In the genomic region with DNA sequence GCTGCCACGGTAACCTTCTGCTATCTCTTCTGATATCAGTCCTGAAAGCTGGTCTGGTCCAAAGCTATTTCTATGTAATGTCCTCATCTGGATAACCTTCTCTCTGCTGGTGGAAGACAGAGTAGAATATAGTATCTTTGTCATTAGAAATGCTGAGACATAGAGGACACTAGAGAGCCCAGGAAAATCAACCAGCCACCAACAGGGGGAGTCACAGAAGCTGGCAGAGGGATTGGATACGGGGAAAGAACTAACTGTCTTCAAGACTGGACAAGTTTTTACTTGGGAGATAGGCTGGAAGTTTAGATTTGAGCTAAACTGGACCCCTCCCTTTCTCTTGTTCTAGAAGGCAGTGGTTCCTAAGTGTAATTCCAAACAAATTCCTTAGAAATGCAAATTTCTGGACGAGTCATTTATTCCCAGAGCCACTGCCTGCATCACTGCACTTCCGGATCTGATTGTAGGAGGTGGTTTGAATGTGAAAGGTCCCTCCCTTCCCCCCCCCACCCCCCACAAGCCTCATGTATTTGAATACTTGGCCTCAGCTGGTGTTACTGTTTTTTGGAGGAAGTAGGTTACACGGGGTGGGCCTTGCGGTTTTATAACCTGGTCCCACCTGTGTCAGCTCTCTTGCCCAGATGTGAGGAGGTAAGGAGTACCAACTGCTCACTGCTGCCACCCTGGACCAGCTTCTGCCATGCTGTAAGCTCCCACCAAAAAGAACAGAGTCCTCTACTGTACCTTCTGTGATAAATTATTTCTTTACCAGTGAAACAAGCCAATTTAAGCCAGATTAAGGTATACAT, we compare ENCODE assay signal across 11 mouse cellular contexts. TPM values are rescaled to one million over a fixed set of nuclear protein-coding genes. Genes with fewer than 3 reads are reported as not detected.
DNase-seq lines count a peak whose midpoint lies in the region; ATAC-seq and TF ChIP-seq lines count a peak whose summit lies in the region.
"Had no signal": no experiment of that assay in that cellular context is flagged by ENCODE, and none has a peak within 500 bp of the region (broad histone marks: within the 10 kb centered on the region; RNA-seq: fewer than 3 reads in every experiment).

No protein-coding gene starts in this region.

- H3K4me2 ChIP-seq in heart, embryonic 11.5 days = no peak overlapping the region
- H3K4me2 ChIP-seq in lung, embryonic 14.5 days = no peak overlapping the region
- H3K4me2 ChIP-seq: embryonic facial prominence, embryonic 15.5 days had no signal

- no peaks in the 10 kb centered on the region for H3K36me3 ChIP-seq in heart, embryonic 11.5 days (ENCODE audit: control insufficient read depth, insufficient read depth, low read length)
- no peaks in the 10 kb centered on the region for H3K36me3 ChIP-seq in lung, embryonic 14.5 days (ENCODE audit: insufficient read depth)
- H3K36me3 ChIP-seq: embryonic facial prominence, embryonic 15.5 days; G1E had no signal

- WGBS in heart, embryonic 11.5 days (ENCODE audit: insufficient replicate concordance) = 49% methylated on average over 6 of the region's 6 CpGs
- WGBS in lung, embryonic 14.5 days = 53% methylated on average over 6 of the region's 6 CpGs

- no peak overlapping the region for H3K9ac ChIP-seq in heart, embryonic 11.5 days (ENCODE audit: low read depth, low read length)
- H3K9ac ChIP-seq in lung, embryonic 14.5 days = no peak overlapping the region
- H3K9ac ChIP-seq: embryonic facial prominence, embryonic 15.5 days had no signal

- 0 out of 2 replicates have a peak, but pooled peaks cover 3% of the 10 kb centered on the region for H3K27me3 ChIP-seq in heart, embryonic 11.5 days (ENCODE audit: control insufficient read depth, insufficient read depth, low read length)
- H3K27me3 ChIP-seq in lung, embryonic 14.5 days (ENCODE audit: insufficient read depth, low read length) = 0 out of 2 replicates have a peak, but pooled peaks cover 8% of the 10 kb centered on the region

- H3K27ac ChIP-seq in heart, embryonic 11.5 days (ENCODE audit: low read depth, low read length) = no peak overlapping the region
- H3K27ac ChIP-seq in lung, embryonic 14.5 days (ENCODE audit: low read depth) = no peak overlapping the region
- H3K27ac ChIP-seq: embryonic facial prominence, embryonic 15.5 days had no signal

- DNase-seq in heart, adult 11 months = peak; percentile 67
- peak; percentile 45 for DNase-seq in lung, embryonic 14.5 days
- no peak for DNase-seq in lung, adult 18-20 months
- peak; percentile 40 for DNase-seq in WW6 (ENCODE audit: low read depth, low spot score)
- peak; percentile 79 for DNase-seq in thymus, postnatal 0 days (ENCODE audit: low spot score)
- DNase-seq in adipocyte (ENCODE audit: low spot score) = no peak
- DNase-seq in Muller cell, postnatal 12 days (ENCODE audit: inconsistent ontology term) = no peak

- 0 out of 2 replicates have a peak, but pooled peaks have one; percentile 20 for TF ChIP-seq CTCF in lung, embryonic 14.5 days (IDR thresholded peaks at IDR 0.05; ENCODE audit: low read depth)

- H3K9me3 ChIP-seq in heart, embryonic 11.5 days (replicated peaks; ENCODE audit: control insufficient read depth, low read length) = no peaks in the 10 kb centered on the region
- H3K9me3 ChIP-seq in lung, embryonic 14.5 days (ENCODE audit: low read depth, low read length) = no peaks in the 10 kb centered on the region
- H3K9me3 ChIP-seq: embryonic facial prominence, embryonic 15.5 days; G1E had no signal

- H3K4me1 ChIP-seq in heart, embryonic 11.5 days (ENCODE audit: control insufficient read depth, insufficient read depth, low read length) = 0 out of 2 replicates have a peak, but pooled peaks cover 2% of the 10 kb centered on the region
- peaks cover 8% of the 10 kb centered on the region for H3K4me1 ChIP-seq in lung, embryonic 14.5 days (ENCODE audit: insufficient read depth)

- H3K4me3 ChIP-seq in heart, embryonic 11.5 days (ENCODE audit: low read depth, low read length) = no peak overlapping the region
- no peak overlapping the region for H3K4me3 ChIP-seq in lung, embryonic 14.5 days (ENCODE audit: low read depth, low read length)
- H3K4me3 ChIP-seq: embryonic facial prominence, embryonic 15.5 days had no signal

- ATAC-seq in heart, embryonic 11.5 days (replicated peaks; ENCODE audit: insufficient number of reproducible peaks, low FRiP score, low TSS enrichment) = no peak
- ATAC-seq in lung, embryonic 14.5 days (ENCODE audit: insufficient read depth) = no peak

RNA-seq across cellular contexts. Expression of a gene that starts 2.9 kb away (rescaled TPM):
- 0.93 and 1.1 TPM in 2 replicates for polyA plus RNA-seq in heart, embryonic 11.5 days (2014; fragmentation: Nextera tagmentation; extraction: Ambion mirVana)
- polyA plus RNA-seq in lung, embryonic 14.5 days (2014; fragmentation: Nextera tagmentation; extraction: Ambion mirVana) = 3.1 and 3.3 TPM in 2 replicates
- 0.22 and 0.28 TPM in 2 replicates for polyA plus RNA-seq in thymus, postnatal 0 days (2015; fragmentation: Nextera tagmentation; extraction: Ambion mirVana)
- polyA plus RNA-seq: G1E had no signal

RNA-seq across cellular contexts. Expression of a gene that starts 22.1 kb away (rescaled TPM):
- 0.17 TPM in 1 of 2 replicates, not detected in the other for polyA plus RNA-seq in heart, embryonic 11.5 days (2014; fragmentation: Nextera tagmentation; extraction: Ambion mirVana)
- polyA plus RNA-seq in lung, embryonic 14.5 days (2014; fragmentation: Nextera tagmentation; extraction: Ambion mirVana) = 0.38 and 0.53 TPM in 2 replicates
- 19.4 and 19.5 TPM in 2 replicates for polyA plus RNA-seq in thymus, postnatal 0 days (2015; fragmentation: Nextera tagmentation; extraction: Ambion mirVana)
- polyA plus RNA-seq: G1E; liver, embryonic 16.5 days had no signal

Comparison
In these comparisons a context has a peak if more than half of its experiments do, and no peak if none do; other contexts are left out.
1. DNase-seq: peak in heart, adult 11 months (single experiment), lung, embryonic 14.5 days (single experiment), WW6 (single experiment) and thymus, postnatal 0 days (single experiment); none in lung, adult 18-20 months (0 of 2), adipocyte (single experiment) and Muller cell, postnatal 12 days (single experiment).
2. RNA of a gene that starts 22.1 kb away (polyA plus RNA-seq): 19.4 to 19.5 TPM in thymus, postnatal 0 days; 0.38 to 0.53 TPM in lung, embryonic 14.5 days and 0.17 TPM in heart, embryonic 11.5 days; every median in the first group is over 10 times any median in the second.